Mouse (Mus musculus): Measurements from ENCODE around the gene Lyrm7. TPM values are rescaled to one million over a fixed set of nuclear protein-coding genes. Genes with fewer than 3 reads are reported as not detected.
A peak's percentile ranks its signal among the peaks of the same experiment; 100 is the strongest.
"Not testable (repeated sequence)": the region's sequence is repeated elsewhere in the genome, so short reads cannot be mapped to it uniquely, and the experiment has no call there.

Lyrm7 gene
- total and polyA plus RNA-seq, 3 experiments, result 0.38 to 20.8 (median 14.3) TPM

- DNase-seq, result peak; percentile 71
These were observed 20.3 kb upstream of the Lyrm7 start for GRCm38 (mm10) chr11:54881051-54881474.

GRCm38 (mm10) chr11:54879922-54880321 lies 19.2 kb upstream of the Lyrm7 start:
- DNase-seq, result no peak

GRCm38 (mm10) chr11:54879434-54879833 lies 18.7 kb upstream of the Lyrm7 start:
- peak; percentile 61 for DNase-seq

- DNase-seq, result no peak
These were observed 18.2 kb upstream of the Lyrm7 start for GRCm38 (mm10) chr11:54878893-54879292.

- DNase-seq, result no peak
These were observed 15.3 kb upstream of the Lyrm7 start for GRCm38 (mm10) chr11:54876031-54876430.

- DNase-seq, result peak; percentile 71
These were observed 11.3 kb upstream of the Lyrm7 start for GRCm38 (mm10) chr11:54871831-54872537.

GRCm38 (mm10) chr11:54869318-54869717 lies 8.6 kb upstream of the Lyrm7 start:
- DNase-seq, result no peak

GRCm38 (mm10) chr11:54868445-54868844 lies 7.7 kb upstream of the Lyrm7 start:
- DNase-seq, result no peak

- peak; percentile 14 for DNase-seq
These were observed 7.3 kb upstream of the Lyrm7 start for GRCm38 (mm10) chr11:54867903-54868434.

GRCm38 (mm10) chr11:54867049-54867385 lies 6.3 kb upstream of the Lyrm7 start:
- no peak for DNase-seq

GRCm38 (mm10) chr11:54866119-54867048 lies 5.7 kb upstream of the Lyrm7 start, which contains the start of gene Hint1:
TSS of gene Hint1 (plus strand) at chr11:54866383.
- DNase-seq, result peak; percentile 97

GRCm38 (mm10) chr11:54865330-54866085 lies 4.8 kb upstream of the Lyrm7 start:
- no peak for DNase-seq

- DNase-seq, result peak; percentile 48
These were observed 2.2 kb upstream of the Lyrm7 start for GRCm38 (mm10) chr11:54862621-54863520.

GRCm38 (mm10) chr11:54861471-54862420 lies 1.0 kb upstream of the Lyrm7 start:
- DNase-seq, result no peak

- peak; percentile 18 for DNase-seq
These were observed 1.2 kb downstream of the Lyrm7 start for GRCm38 (mm10) chr11:54859322-54860165.

GRCm38 (mm10) chr11:54858880-54859279 lies 1.8 kb downstream of the Lyrm7 start:
- DNase-seq, result not testable (repeated sequence)

- no peak for DNase-seq
These were observed 9.1 kb downstream of the Lyrm7 start for GRCm38 (mm10) chr11:54851656-54852055.

GRCm38 (mm10) chr11:54849961-54850758 lies 10.6 kb downstream of the Lyrm7 start:
- no peak for DNase-seq
